Mouse (Mus musculus): ENCODE data around the gene Pcyox1.

The Pcyox1 gene

DNA sequence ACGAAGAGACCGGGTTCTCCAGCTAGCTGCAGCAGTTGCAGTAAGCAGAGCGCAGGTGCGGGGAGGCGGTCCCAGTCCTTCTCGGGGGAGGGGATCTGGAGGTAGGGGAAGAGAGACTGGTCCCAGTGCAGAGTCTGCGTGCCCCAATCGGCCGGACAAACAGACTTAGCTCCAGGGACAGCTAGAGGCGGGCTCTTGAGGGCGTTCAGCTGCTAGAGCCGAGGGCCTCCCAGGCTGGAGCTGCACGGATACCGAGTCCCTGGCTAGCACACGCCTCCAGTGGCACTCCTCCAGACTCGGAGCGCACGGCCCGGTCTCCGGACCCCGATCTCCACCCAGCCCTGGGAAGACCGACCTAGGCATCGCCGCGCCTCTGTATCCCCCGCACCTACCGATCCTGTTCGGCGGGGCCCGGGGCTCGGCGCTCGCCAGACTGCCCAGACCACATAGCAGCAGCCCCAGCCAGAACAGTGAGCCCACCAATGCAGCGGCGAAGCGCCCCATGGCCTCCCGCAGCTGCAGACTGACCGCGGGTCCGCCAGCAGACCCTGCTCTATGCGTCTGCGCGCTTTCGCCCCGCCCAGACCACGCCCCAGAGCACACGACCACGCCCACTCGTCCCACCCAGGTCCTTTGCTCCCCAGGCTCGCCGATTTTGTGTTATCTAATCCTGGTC lies at the start of gene Pcyox1:
Gene Pcyox1 (minus strand): TSS at position 574 of the 676 bp plus-strand sequence.
- peak; percentile 24; the same call in 1 of the 2 replicates for TF ChIP-seq GATA4 (IDR thresholded peaks at IDR 0.05; ENCODE audit: insufficient replicate concordance, low read length)

DNA sequence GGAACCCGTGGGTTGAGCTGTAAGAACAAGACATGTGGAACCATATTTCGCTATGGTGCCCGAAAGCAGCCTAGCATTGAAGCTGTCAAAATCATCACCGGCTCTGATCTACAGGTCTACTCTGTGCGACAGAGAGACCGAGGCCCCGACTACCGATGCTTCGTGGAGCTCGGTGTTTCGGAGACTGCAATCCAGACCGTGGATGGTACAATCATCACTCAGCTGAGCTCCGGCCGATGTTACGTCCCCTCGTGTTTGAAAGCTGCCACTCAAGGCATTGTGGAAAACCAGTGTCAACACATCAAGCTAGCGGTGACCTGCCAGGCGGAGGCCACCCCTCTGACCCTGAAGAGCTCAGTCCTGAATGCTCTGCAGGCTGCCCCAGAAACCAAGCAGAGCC lies 48.6 kb upstream of the Pcyox1 start:
- TF ChIP-seq GATA4 (IDR thresholded peaks at IDR 0.05; ENCODE audit: insufficient replicate concordance, low read length) = no peak

DNA sequence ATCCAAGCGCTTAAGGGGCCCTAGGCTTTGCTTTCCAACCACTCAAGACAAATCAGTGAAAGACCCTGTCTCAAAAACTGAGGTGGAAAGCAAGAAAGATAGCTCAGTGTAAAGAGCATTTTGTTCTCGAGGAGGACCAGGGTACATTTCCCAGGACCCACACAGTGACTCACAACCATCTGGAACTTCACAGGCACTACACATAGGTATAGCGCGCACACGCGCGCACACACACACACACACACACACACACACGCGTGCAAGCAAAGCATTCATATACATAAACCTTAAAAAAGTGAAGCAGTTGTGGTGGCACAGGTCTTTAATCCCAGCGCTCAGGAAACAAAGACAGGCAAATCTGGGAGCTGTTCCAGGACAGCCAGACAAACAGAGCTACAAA lies 44.6 kb upstream of the Pcyox1 start:
- TF ChIP-seq GATA4 (IDR thresholded peaks at IDR 0.05; ENCODE audit: insufficient replicate concordance, low read length) = no peak

DNA sequence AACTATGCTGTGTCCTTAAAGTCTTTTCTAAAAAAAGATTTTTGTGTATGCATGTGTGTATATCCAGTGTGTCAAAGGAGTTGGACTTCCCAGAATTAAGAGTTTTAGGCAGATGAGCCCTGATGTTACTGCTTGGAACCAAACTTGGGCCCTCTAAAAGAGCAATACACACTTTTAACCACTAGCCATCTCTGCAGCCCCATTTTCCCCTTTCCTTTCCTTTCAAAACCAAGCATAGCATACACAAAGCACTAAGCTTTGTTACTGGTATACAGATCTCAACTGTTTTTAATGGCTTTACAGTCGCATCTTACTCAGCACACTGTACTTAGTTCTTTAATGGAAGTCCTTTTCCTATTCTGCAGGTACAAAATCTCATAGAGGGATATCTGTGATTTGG lies 42.6 kb upstream of the Pcyox1 start:
- no peak for TF ChIP-seq GATA4 (IDR thresholded peaks at IDR 0.05; ENCODE audit: insufficient replicate concordance, low read length)

DNA sequence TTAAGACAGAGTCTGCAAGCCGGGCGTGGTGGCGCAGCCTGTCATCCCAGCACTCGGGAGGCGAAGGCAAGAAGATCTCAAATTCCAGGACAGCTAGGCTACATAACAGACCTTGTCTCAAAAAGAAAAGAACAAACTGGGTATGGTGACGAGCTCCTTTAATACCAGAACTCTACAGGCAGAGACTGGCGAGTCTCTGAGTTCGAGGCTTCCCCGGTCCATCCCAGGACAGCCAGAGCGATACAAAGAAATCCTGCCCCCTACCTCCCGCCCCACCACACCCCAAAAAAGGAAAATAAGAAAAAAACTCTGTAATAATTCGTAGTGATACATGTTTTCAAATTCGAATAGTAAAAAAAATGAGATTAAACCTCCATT lies 42.2 kb upstream of the Pcyox1 start:
- TF ChIP-seq GATA4 (IDR thresholded peaks at IDR 0.05; ENCODE audit: insufficient replicate concordance, low read length) = no peak

DNA sequence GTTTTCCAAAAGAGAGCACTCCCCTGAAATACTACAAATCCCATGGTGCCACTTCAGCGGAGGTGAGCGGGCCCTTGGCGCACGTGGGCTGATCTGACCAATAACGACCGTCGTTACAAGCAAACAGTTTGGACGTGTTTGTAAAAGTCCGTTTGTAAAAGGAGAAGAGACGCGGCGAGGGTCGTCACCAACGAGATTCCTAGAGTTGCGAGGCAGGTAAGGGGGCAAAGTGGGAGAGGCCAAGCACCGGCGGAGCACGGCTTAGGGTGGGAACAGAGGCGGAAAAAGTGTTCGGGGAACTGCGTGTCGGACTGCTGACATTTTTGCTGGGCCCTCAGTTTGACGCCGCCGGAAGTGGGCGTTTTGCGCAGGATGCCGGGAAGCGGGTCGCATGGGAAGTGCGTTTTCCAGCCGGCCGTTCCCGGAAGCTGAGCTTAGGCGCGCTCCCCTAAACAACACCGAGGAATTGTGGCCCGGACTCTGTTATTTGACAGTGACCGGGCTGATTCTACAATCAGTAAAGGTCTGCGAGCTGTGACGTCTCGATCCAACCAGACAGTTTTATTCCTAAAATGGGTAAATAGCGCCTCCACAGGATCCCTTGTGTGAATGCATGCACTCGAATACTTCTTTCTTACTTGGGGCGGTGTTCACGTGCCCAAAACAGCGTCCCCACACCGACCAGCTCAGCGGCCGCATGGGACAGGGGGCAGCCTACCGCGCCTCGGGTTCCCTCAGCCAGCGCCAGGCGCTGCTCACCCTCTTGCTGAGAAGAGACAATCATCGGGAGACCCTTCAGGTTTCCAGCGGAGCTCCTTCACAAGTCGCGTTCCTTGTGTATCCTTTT lies 41.5 kb upstream of the Pcyox1 start, which contains the start of gene C87436:
Gene C87436 (plus strand): TSS at position 103 of the 847 bp plus-strand sequence.
- no peak for TF ChIP-seq GATA4 (IDR thresholded peaks at IDR 0.05; ENCODE audit: insufficient replicate concordance, low read length)

DNA sequence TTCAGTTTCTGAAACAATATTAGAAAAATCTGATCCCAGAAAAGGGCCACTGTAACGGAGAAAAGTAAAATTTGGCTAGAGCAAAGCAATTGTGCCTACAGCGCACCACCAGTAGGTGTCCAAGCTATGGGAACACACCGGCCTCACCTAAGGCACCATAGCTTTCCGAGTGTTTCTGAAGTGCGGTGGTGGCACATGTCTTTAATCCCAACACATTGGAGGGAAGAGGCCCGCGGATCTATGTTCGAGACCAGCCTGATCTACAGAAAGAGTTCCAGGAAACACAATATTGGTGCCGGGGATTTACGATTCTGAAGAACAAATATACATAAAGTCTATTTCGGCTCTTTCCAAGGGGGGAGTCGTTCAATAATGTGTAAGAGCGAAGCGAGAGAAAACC lies 40.8 kb upstream of the Pcyox1 start:
- no peak for TF ChIP-seq GATA4 (IDR thresholded peaks at IDR 0.05; ENCODE audit: insufficient replicate concordance, low read length)

DNA sequence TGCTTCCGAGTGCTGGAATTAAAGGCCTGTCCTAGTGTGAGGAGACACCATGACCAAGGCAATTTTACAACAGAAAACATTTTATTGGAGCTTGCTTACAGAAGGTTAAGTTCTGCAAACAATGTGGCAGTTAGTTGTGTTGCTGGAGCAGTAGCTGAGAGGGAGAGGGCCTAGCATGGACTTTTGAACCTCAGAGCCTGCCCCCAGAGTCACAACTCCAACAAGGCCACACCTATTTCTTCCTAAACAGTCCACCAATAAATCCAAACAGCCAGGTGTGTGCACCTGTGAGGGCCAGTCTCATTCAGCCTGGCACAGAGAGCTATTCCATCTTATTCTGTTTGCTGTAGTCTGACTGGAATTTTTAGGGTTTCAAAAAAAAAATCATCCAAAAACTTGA lies 36.7 kb upstream of the Pcyox1 start:
- no peak for TF ChIP-seq GATA4 (IDR thresholded peaks at IDR 0.05; ENCODE audit: insufficient replicate concordance, low read length)

DNA sequence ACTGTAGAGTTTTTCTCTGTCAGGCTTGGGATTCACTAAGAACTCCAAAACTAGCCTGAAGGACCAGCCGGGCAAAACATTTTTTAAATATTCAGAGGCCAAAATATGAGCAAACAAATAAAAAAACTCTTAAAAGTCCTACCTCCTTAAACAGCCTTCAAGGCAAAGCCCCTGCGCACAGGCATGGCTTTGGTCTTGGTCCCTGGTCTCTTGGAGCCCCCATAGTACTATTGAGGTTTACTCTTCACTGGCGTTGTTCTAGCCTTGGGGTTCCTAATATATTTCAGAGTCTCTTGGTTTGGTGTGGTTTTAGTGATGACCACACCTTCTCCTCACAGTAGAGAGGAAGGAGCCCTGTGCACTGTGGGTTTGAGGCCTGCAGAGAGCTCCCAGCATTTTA lies 34.6 kb upstream of the Pcyox1 start:
- TF ChIP-seq GATA4 (IDR thresholded peaks at IDR 0.05; ENCODE audit: insufficient replicate concordance, low read length) = no peak

DNA sequence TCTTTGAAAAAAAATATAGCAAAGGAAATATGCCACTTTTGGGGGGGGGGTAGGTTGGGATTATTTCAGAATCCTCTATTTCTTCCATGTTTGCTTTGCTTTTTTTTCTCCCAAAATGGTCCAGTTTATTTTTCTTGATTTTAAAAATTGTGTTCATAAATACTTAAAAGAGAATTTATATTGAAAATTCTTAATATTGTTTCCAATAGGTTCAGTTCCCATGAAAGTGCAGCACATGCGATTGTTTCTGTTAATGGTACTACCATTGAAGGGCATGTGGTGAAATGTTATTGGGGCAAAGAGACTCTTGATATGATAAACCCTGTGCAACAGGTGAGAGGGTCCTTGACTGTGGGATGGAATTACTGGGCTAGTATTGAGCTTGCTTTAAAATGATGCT lies 29.4 kb upstream of the Pcyox1 start, which contains the start of gene Gm44790:
Gene Gm44790 (plus strand): TSS at position 301 of the 400 bp plus-strand sequence.
- no peak for TF ChIP-seq GATA4 (IDR thresholded peaks at IDR 0.05; ENCODE audit: insufficient replicate concordance, low read length)

DNA sequence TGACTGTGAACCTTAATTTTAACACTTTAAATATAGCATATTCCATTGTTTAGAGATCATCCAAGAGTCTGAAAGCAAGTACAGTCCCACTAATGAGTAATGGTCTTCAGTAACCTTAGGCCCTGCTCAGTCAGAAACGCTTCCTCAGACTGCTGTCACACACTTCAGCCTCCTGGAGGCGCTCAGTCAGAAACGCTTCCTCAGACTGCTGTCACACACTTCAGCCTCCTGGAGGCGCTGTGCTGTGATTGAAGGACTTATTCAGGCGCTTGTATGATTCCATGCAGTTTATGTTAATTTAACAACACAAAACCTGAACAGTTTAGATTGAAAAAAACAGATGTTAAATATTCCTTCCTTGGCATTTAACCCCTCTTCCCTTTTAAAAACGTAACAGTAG lies 23.5 kb upstream of the Pcyox1 start:
- TF ChIP-seq GATA4 (IDR thresholded peaks at IDR 0.05; ENCODE audit: insufficient replicate concordance, low read length) = no peak

DNA sequence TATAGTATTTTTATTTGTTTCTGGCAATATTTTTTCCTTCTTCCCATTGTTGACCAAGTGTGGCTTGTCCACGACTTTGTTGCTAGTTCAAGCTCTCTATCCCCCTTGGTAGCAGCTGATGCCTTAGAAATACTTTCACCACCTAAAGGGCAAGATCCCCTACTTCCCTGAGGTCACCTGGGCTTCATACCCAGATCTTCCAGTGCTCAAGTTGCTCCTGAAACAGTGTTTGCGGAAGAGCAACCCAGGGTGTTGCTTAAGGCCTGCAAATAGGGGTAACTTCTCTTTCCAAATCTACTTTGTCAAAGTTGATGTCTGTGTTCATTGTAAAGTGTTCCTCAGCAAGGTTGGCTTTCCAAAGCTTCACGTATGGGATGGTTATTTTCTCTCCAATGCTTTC lies 22.3 kb upstream of the Pcyox1 start:
- TF ChIP-seq GATA4 (IDR thresholded peaks at IDR 0.05; ENCODE audit: insufficient replicate concordance, low read length) = no peak

DNA sequence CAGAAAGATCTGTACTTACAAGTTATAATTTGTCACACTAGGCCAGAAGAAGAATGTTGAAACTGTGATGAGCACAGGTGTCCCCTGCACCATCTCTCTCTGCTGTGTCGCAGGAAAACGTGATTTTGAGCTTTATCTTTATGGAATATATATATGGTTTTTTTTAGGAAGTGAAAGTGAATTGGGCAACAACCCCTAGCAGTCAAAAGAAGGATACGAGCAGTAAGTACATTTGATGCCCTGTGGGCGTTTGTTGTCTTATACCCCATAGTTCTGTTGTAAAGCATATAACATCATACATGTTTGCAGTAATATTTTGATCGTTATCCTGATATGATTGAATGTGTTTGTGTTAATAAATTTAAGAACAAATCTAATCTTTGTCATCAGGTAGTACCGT lies 21.8 kb upstream of the Pcyox1 start:
- TF ChIP-seq GATA4 (IDR thresholded peaks at IDR 0.05; ENCODE audit: insufficient replicate concordance, low read length) = no peak

DNA sequence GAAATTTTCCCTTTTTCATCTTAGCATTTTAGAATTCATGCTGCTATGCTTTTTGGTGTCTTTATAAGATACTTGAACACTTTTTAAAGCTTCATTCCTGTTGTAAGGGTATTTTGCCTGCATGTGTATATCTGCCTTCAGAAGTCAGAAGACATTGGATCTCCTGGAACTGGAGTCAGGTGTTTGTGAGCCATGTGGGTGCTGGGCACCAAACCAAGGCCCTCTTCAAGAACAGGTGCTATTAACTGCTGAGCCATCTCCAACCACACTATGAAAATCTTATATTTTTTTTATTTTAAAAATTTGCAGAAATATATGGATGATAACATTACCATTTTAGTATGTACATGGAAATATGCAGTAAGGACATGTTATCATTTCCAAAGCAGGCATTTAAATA lies 9.4 kb upstream of the Pcyox1 start:
- no peak for TF ChIP-seq GATA4 (IDR thresholded peaks at IDR 0.05; ENCODE audit: insufficient replicate concordance, low read length)

DNA sequence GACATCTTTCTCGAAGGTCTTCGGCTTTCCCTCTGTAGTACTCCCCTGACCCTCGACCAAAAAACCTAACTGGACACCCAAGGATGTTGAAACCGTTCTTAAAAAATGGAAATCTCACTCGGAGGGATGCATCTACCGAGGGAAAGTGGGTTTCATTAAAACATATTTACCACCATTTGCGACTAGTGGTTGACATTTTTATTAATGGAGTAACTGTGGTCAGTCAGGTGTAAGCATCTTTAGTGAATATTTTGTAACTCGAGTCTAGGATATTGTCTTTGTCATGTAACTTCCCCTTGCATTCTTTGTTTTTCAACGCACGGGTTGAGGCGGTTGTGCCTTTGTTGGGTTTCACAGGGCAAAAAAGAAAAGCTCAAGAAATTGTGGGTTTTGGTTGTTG lies 8.0 kb upstream of the Pcyox1 start:
- TF ChIP-seq GATA4 (IDR thresholded peaks at IDR 0.05; ENCODE audit: insufficient replicate concordance, low read length) = no peak

DNA sequence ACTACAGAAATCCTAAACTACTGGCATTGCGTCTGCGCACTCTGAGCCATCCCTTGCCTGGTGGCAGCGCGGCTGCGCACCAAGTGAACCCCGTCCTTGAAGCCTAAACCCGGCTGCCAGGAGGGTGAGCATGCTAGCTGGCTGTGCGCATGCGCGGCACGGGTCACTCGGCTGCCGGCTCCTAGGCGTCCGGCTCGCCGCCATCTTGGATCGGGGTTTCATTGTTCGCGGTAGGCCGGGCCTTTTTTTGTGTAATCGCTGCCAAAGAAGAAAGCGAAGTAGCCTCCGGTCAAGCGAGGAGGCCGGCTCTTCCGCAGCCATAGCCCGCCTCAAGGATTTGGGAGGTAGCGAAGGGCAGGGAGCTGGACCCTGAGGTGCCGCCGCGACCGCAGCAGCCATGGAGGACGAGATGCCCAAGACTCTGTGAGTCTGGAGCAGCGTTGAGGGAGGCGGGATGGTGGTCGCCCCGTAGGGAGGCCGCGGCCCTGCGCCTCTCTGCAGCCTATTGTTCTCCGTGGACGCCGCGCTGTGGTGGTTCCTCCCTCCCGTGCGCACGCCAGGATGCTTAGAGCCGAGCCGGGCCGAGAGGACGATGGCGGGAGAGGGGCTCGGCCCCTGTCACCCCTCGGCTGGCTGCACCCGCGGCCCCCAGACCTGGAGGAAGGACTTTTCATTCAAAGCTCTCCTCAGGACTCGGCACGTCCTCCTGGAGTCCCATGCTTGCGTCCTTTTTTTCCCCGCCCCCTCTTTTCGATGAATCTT lies 7.3 kb upstream of the Pcyox1 start, which contains the start of gene Tia1:
Gene Tia1 (plus strand): TSS at position 120 of the 762 bp plus-strand sequence.
- TF ChIP-seq GATA4 (IDR thresholded peaks at IDR 0.05; ENCODE audit: insufficient replicate concordance, low read length) = no peak; the same call in 1 of the 2 replicates

Measured in liver, adult (tissue).